Mouse (Mus musculus) cortical plate, adult 2 months (tissue): Measurements from ENCODE around the gene Rph3a. TPM values are rescaled to one million over a fixed set of nuclear protein-coding genes. Genes with fewer than 3 reads are reported as not detected.
"Not testable (repeated sequence)": the region's sequence is repeated elsewhere in the genome, so short reads cannot be mapped to it uniquely, and the experiment has no call there.

Experiments used
- H3K27ac ChIP-seq: fragments of 200-500 bp; 2 replicates; pipeline ENCODE4 v1.5.1; 2012; ENCODE audit warnings: low read length, control low read depth, inconsistent platforms; ENCODE audit not compliant: insufficient read depth
- H3K4me1 ChIP-seq: fragments of 200-500 bp; 2 replicates; pipeline ENCODE4 v1.6.1; 2011; ENCODE audit warnings: low read length; ENCODE audit not compliant: control insufficient read depth, insufficient read depth
- H3K4me3 ChIP-seq: fragments of 200-500 bp; 2 replicates; pipeline ENCODE4 v1.5.1; 2011; ENCODE audit warnings: mild to moderate bottlenecking, low read length, control low read depth; ENCODE audit not compliant: insufficient read depth
- CTCF ChIP-seq: fragments of 200-500 bp; IDR thresholded peaks from 2 replicates; pipeline ENCODE4 v1.5.1; 2011; ENCODE audit warnings: mild to moderate bottlenecking, control low read depth, low read length; ENCODE audit not compliant: insufficient read depth; ENCODE audit errors: extremely low read depth
- POLR2A ChIP-seq: fragments of 200-500 bp; IDR thresholded peaks from 2 replicates; pipeline ENCODE4 v1.6.1; 2011; ENCODE audit warnings: mild to moderate bottlenecking, low read length, control low read depth; ENCODE audit not compliant: insufficient read depth; ENCODE audit errors: extremely low read depth
- polyA plus RNA-seq: library from polyadenylated mRNA; depleted of rRNA; stranded (reverse); fragments of >200 nt; gene quantifications from 2 replicates; pipeline ENCODE4 v1.2.3, GENCODE M21; 2012

Gene Rph3a
- polyA plus RNA-seq, 1 experiment = 278 TPM

GRCm38 (mm10) chr5:120961004-120961403, 48.9 kb downstream of the Rph3a start:
- H3K27ac ChIP-seq = no peak overlapping the region
- TF ChIP-seq POLR2A (no peak), CTCF (no peak)

GRCm38 (mm10) chr5:120953974-120954373, 55.9 kb downstream of the Rph3a start:
- Histone ChIP-seq H3K27ac (no peak overlapping the region), H3K4me1 (no peaks in the 10 kb centered on the region), H3K4me3 (no peak overlapping the region)
- TF ChIP-seq POLR2A (no peak), CTCF (peak; percentile 91)

More at GRCm38 (mm10) chr5:120961004-120961403, 48.9 kb downstream of the Rph3a start:
- H3K4me3 ChIP-seq = no peak overlapping the region
- no peaks in the 10 kb centered on the region for H3K4me1 ChIP-seq

GRCm38 (mm10) chr5:120952242-120952770, 57.6 kb downstream of the Rph3a start:
- H3K4me1 ChIP-seq = no peaks in the 10 kb centered on the region

GRCm38 (mm10) chr5:120942076-120942475, 67.8 kb downstream of the Rph3a start:
- H3K27ac ChIP-seq = 0 out of 2 replicates have a peak overlapping the region, but pooled peaks have one; percentile 5
- no peaks in the 10 kb centered on the region for H3K4me1 ChIP-seq
- no peak overlapping the region for H3K4me3 ChIP-seq
- no peak for TF ChIP-seq POLR2A
- TF ChIP-seq CTCF = no peak

More at GRCm38 (mm10) chr5:120952242-120952770, 57.6 kb downstream of the Rph3a start:
- Histone ChIP-seq H3K27ac (no peak overlapping the region), H3K4me3 (no peak overlapping the region)
- TF ChIP-seq CTCF = no peak
- no peak for TF ChIP-seq POLR2A

GRCm38 (mm10) chr5:120938586-120938985, 71.3 kb downstream of the Rph3a start:
- H3K4me1 ChIP-seq = no peaks in the 10 kb centered on the region
- H3K4me3 ChIP-seq = no peak overlapping the region
- H3K27ac ChIP-seq = no peak overlapping the region
- TF ChIP-seq POLR2A (no peak), CTCF (no peak)

DNA sequence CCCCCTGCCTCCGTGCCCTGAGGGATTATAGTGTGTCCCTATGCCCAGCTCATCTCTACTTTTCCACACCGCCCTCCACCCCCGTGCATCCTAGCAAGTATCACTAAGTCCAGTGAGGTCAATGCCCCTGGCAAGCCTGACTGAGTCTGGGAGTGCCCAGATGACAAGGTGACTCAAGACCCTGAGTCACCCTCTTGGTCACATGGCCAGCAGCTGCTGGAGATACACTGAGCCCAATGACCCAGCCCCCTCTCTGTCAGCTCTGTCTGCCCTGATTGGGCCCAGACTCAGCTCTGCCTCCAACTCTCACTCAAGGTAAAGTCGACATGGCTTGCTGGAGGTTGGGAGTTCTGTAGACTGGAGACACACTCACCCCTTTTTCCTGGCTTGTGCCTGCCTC, 72.1 kb downstream of the Rph3a start:
- no peaks in the 10 kb centered on the region for H3K4me1 ChIP-seq
- no peak overlapping the region for H3K4me3 ChIP-seq
- TF ChIP-seq CTCF (no peak), POLR2A (no peak)
- no peak overlapping the region for H3K27ac ChIP-seq

DNA sequence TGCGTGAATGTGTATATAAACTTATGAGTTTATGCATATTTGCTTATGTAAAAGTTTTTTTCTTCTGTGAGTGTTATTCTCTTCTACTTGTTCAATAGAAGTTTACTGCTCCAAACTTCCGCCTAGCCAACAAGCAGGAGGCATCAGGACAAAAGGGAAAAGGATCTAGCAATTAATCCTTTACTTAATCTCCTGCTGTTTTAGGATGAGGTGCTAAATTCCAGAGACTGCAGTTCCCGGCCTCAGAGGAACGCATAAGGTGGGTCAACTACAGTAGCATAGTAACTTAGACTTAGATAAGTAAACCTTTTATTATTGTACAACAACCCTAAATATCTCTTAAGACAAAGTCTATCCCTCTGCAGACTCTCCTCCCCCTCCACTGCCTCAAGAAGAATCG, 75.9 kb downstream of the Rph3a start:
- no peak overlapping the region for H3K4me3 ChIP-seq
- TF ChIP-seq POLR2A (no peak), CTCF (no peak)
- H3K4me1 ChIP-seq = no peaks in the 10 kb centered on the region
- no peak overlapping the region for H3K27ac ChIP-seq

GRCm38 (mm10) chr5:120927036-120927435, 82.9 kb downstream of the Rph3a start:
- Histone ChIP-seq H3K27ac (no peak overlapping the region), H3K4me1 (no peaks in the 10 kb centered on the region), H3K4me3 (no peak overlapping the region)
- TF ChIP-seq CTCF = peak; percentile 54
- TF ChIP-seq POLR2A = no peak

DNA sequence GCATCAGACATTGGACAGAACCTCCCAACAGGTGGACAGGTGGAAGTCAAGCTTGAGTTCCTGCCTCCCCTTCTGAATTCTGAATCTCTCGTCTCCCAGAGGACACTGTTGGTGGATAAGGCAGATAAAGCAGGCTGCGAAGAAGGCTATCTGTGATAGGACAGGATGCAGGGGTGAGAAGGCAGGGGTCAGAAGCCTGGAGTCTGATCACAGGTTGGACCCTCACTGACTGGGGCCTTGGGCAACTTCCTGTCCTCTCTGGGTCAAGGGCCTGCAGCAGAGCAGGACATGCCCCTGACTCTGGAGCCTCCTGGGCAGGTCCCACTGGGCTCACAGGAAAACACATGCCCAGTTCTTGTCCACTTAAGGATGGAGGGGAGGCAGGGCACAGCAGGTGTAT, 83.6 kb downstream of the Rph3a start:
- H3K4me1 ChIP-seq, H3K4me3 ChIP-seq, H3K27ac ChIP-seq: not testable (repeated sequence)

DNA sequence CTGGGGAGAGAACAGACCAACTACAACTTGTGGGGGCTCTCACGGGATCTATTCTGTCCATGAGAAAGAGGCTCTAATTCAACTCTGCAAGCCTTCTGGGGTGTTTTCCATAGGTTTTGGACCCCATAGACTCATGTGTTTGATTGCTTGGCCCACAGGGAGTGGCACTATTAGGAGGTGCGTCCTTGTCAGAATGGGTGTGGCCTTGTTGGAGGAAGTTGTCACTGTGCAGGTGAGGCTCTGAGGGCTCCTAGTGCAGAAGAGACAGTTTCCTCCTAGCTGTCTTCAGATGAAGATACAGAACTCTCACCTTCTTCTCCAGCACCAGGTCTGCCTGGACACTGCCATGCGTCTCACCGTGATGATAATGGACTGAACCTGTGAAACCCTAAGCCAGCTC, 85.4 kb downstream of the Rph3a start:
- H3K27ac ChIP-seq, H3K4me1 ChIP-seq, H3K4me3 ChIP-seq: not testable (repeated sequence)

GRCm38 (mm10) chr5:120923969-120924368, 85.9 kb downstream of the Rph3a start:
- TF ChIP-seq CTCF (no peak), POLR2A (no peak)
- H3K27ac ChIP-seq = no peak overlapping the region
- no peaks in the 10 kb centered on the region for H3K4me1 ChIP-seq
- no peak overlapping the region for H3K4me3 ChIP-seq
